Mouse (Mus musculus) left cerebral cortex, postnatal 14 days (tissue): Measurements from ENCODE around the gene Hacd2. TPM values are rescaled to one million over a fixed set of nuclear protein-coding genes. Genes with fewer than 3 reads are reported as not detected.

ENCODE experiments used
- DNase-seq, 2 experiments: peaks; one replicate each; pipeline ENCODE4 v3.0.0; 2021 to 2022; ENCODE audit warnings: low spot score in 2 of 2, mixed read lengths in 1 of 2
- intact Hi-C: fragments of 180-260 bp; cut with DNase I; formaldehyde crosslinking; loops from one replicate; pipeline ENCODE4 v1.15.1; 2025
- total RNA-seq, 2 experiments: library from RNA; stranded (reverse); gene quantifications; 2 replicates each; pipeline ENCODE4 v1.2.3; 2021

The Hacd2 gene
- total RNA-seq, 2 experiments from 2014 or later: 27.6 to 33.0 TPM

DNA sequence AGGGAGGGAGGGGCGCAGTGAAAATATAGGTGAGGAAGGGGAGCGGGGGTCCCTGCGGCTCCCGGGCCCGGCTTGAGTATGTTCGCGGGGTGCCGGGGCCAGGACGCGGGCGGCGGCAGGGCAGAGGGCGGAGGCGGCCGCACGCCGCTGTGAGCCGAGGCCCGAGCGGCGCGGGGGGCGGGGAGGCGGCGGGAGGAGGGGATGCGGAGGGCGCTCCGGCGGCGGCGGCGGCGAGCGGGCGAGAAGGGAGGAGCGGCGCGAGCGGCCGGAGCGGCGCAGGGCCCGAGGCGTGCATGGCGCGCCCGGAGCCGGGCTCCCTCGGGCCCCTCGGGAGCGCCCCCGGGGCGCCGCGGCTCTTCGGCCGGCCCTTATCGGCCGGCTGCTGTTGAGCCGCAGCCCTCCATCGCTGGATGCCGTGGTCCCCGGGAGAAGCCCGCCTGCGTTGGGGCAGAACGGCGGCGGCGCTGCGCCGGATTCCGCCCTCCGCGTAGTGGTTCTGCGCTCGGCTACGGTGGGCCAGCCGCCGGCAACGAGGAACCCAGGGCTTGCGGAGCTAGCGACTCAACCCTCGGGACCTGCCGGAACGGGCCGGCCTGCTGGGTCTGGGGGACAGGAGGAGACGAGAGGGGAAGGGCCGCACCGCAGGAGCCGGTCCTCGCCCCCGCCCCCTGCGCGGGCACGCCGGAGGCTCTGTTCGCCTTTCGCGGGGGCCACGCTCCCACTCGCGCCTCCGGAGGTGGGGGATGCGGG lies 132.6 kb downstream of the Hacd2 start, which contains the start of gene Adcy5:
Gene Adcy5 (plus strand): TSS at position 237 of the 750 bp plus-strand sequence.
- intact Hi-C loops: loop anchor here (1.0 to 2.0 kb wide), 2 partner anchors 44 to 115 kb away; no protein-coding TSS in a partner anchor
- DNase-seq: peak in 1 of 2 experiments; percentile 42

DNA sequence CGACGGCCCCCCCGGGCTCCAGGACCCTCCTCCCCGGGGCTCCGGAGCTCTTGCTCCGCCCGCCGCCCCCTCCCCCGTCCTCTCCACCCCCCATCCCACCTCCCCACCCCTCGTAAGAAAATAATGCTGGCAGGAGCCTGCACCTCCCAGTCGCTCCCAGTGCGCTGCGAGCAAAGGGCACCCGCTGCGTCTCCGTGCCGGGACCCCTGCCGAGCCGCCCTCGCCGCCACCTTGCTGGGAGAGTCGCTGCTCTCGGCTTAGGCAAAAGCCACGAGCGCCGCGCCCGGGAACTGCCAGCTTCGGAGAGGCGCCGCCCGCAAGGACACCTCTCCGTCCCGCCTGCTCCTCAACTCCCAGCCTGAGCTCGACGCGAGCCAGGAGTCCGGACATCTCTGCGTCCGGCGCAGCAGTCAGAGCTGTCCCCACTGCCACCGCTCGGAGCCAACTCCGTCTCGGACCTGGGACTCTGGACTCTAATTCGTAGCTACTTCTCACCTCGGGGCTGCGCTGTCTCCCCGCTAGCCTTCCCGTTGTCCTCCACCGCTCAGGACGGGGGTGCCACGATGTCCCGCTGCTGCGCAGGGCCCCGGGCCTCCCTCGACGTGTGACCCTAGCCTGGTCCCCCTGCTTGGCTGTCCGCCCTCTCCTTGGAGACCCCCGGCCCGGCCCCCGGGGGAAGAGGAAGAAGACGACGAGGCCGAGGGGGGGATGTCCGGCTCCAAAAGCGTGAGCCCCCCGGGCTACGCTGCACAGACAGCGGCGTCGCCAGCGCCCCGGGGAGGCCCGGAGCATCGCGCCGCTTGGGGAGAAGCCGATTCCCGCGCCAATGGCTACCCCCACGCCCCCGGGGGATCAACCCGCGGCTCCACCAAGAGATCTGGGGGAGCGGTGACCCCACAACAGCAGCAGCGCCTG lies 133.4 kb downstream of the Hacd2 start:
- intact Hi-C loops: loop anchor here (2.0 kb wide), 1 partner anchor 45 kb away; no protein-coding TSS in a partner anchor
- peak; percentile 40 to 44 for DNase-seq

DNA sequence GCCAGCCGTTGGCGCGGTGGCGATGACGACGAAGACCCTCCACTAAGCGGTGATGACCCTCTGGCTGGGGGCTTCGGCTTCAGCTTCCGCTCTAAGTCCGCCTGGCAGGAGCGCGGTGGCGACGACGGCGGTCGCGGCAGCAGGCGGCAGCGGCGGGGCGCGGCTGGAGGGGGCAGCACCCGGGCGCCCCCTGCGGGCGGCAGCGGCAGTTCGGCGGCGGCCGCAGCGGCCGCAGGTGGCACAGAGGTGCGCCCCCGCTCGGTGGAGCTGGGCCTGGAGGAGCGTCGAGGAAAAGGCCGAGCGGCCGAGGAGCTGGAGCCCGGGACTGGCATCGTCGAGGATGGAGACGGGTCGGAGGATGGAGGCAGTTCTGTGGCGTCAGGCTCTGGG lies 134.1 kb downstream of the Hacd2 start:
- peak in 1 of 2 experiments; percentile 50 for DNase-seq
- intact Hi-C loops: no loop called here

DNA sequence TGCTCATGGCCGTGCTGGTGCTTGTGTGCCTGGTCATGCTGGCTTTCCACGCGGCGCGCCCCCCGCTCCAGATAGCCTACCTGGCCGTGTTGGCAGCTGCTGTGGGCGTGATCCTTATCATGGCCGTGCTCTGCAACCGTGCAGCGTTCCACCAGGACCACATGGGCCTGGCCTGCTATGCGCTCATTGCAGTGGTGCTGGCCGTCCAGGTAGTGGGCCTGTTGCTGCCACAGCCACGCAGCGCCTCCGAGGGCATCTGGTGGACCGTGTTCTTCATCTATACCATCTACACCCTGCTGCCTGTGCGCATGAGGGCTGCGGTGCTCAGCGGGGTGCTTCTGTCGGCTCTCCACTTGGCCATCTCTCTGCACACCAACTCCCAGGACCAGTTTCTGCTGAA lies 134.6 kb downstream of the Hacd2 start:
- intact Hi-C loops: no loop called here

More for the DNA sequence above, 134.6 kb downstream of the Hacd2 start:
- no peak for DNase-seq

Other genes starting within 250 kb of the Hacd2 start
- 10 to 100 TPM; 87.4 to 95.7 TPM for gene Adcy5, start 132.4 kb downstream of the Hacd2 start, total RNA-seq